Mouse (Mus musculus): ENCODE results near the gene Ptger3.

Gene Ptger3

GRCm38 (mm10) chr3:157582626-157583405 is 16.1 kb downstream of the Ptger3 start:
- peak in 1 of 2 experiments; percentile 13 for DNase-seq

- DNase-seq = no peak
Observed at GRCm38 (mm10) chr3:157597837-157598379, 31.2 kb downstream of the Ptger3 start.

- no peak for DNase-seq
Observed at GRCm38 (mm10) chr3:157604684-157605410, 38.2 kb downstream of the Ptger3 start.

GRCm38 (mm10) chr3:157605411-157605740 is 38.7 kb downstream of the Ptger3 start:
- DNase-seq = no peak

GRCm38 (mm10) chr3:157613542-157613941 is 46.9 kb downstream of the Ptger3 start:
- DNase-seq = no peak

GRCm38 (mm10) chr3:157616949-157617348 is 50.3 kb downstream of the Ptger3 start:
- no peak for DNase-seq

GRCm38 (mm10) chr3:157627407-157627806 is 60.7 kb downstream of the Ptger3 start:
- no peak for DNase-seq

- no peak for DNase-seq
Observed at GRCm38 (mm10) chr3:157630671-157631070, 64.0 kb downstream of the Ptger3 start.

GRCm38 (mm10) chr3:157631383-157631782 is 64.7 kb downstream of the Ptger3 start:
- DNase-seq = no peak

GRCm38 (mm10) chr3:157634431-157634830 is 67.7 kb downstream of the Ptger3 start:
- no peak for DNase-seq

GRCm38 (mm10) chr3:157635713-157636112 is 69.0 kb downstream of the Ptger3 start:
- DNase-seq = no peak

- no peak for DNase-seq
Observed at GRCm38 (mm10) chr3:157636887-157637286, 70.2 kb downstream of the Ptger3 start.

- no peak for DNase-seq
Observed at GRCm38 (mm10) chr3:157637341-157637740, 70.6 kb downstream of the Ptger3 start.

GRCm38 (mm10) chr3:157641634-157642033 is 74.9 kb downstream of the Ptger3 start:
- no peak for DNase-seq

- no peak for DNase-seq
Observed at GRCm38 (mm10) chr3:157661622-157662021, 94.9 kb downstream of the Ptger3 start.

GRCm38 (mm10) chr3:157664486-157665041 is 97.9 kb downstream of the Ptger3 start:
- no peak for DNase-seq

- no peak for DNase-seq
Observed at GRCm38 (mm10) chr3:157665471-157665870, 98.8 kb downstream of the Ptger3 start.

- peak in 1 of 2 experiments; percentile 11 for DNase-seq
Observed at GRCm38 (mm10) chr3:157666142-157666541, 99.5 kb downstream of the Ptger3 start.

- no peak for DNase-seq
Observed at GRCm38 (mm10) chr3:157686105-157686504, 119.4 kb downstream of the Ptger3 start.

- no peak for DNase-seq
Observed at GRCm38 (mm10) chr3:157688419-157689162, 121.9 kb downstream of the Ptger3 start.
